Mouse (Mus musculus) lung, postnatal 10 days (tissue): ENCODE measurements around the gene Rbms1.

Experiments used
- DNase-seq: peaks from one replicate; pipeline ENCODE4 v3.0.0; 2021

The Rbms1 gene

GRCm38 (mm10) chr2:60877543-60878386, 85.2 kb downstream of the Rbms1 start:
- DNase-seq: peak; percentile 32

GRCm38 (mm10) chr2:60876891-60877290, 86.1 kb downstream of the Rbms1 start:
- no peak for DNase-seq

- DNase-seq: no peak
Observed at GRCm38 (mm10) chr2:60872095-60872811, 90.7 kb downstream of the Rbms1 start.

GRCm38 (mm10) chr2:60871001-60871400, 92.0 kb downstream of the Rbms1 start:
- no peak for DNase-seq

- DNase-seq: no peak
Observed at GRCm38 (mm10) chr2:60870450-60870849, 92.5 kb downstream of the Rbms1 start.

GRCm38 (mm10) chr2:60869001-60869743, 93.8 kb downstream of the Rbms1 start:
- no peak for DNase-seq

GRCm38 (mm10) chr2:60868060-60868662, 94.8 kb downstream of the Rbms1 start:
- no peak for DNase-seq

- DNase-seq: no peak
Observed at GRCm38 (mm10) chr2:60867304-60867703, 95.7 kb downstream of the Rbms1 start.

- no peak for DNase-seq
Observed at GRCm38 (mm10) chr2:60865869-60866268, 97.1 kb downstream of the Rbms1 start.

GRCm38 (mm10) chr2:60864977-60865376, 98.0 kb downstream of the Rbms1 start:
- DNase-seq: peak; percentile 45

GRCm38 (mm10) chr2:60864256-60864795, 98.7 kb downstream of the Rbms1 start:
- DNase-seq: no peak

- DNase-seq: peak; percentile 47
Observed at GRCm38 (mm10) chr2:60863827-60864226, 99.2 kb downstream of the Rbms1 start.

GRCm38 (mm10) chr2:60862913-60863711, 99.9 kb downstream of the Rbms1 start:
- no peak for DNase-seq

GRCm38 (mm10) chr2:60858116-60858515, 104.9 kb downstream of the Rbms1 start:
- DNase-seq: no peak

GRCm38 (mm10) chr2:60856097-60856496, 106.9 kb downstream of the Rbms1 start:
- DNase-seq: no peak

GRCm38 (mm10) chr2:60855006-60855405, 108.0 kb downstream of the Rbms1 start:
- peak; percentile 83 for DNase-seq

GRCm38 (mm10) chr2:60851898-60852297, 111.1 kb downstream of the Rbms1 start:
- no peak for DNase-seq

- DNase-seq: peak; percentile 56
Observed at GRCm38 (mm10) chr2:60851057-60851718, 111.8 kb downstream of the Rbms1 start.

- DNase-seq: no peak
Observed at GRCm38 (mm10) chr2:60848478-60848877, 114.5 kb downstream of the Rbms1 start.

- DNase-seq: no peak
Observed at GRCm38 (mm10) chr2:60847984-60848383, 115.0 kb downstream of the Rbms1 start.

- no peak for DNase-seq
Observed at GRCm38 (mm10) chr2:60845316-60845894, 117.6 kb downstream of the Rbms1 start.
